Mouse (Mus musculus): ENCODE results near the gene Stmn1. TPM values are rescaled to one million over a fixed set of nuclear protein-coding genes. Genes with fewer than 3 reads are reported as not detected.

Stmn1 gene
- polyA plus RNA-seq, 1 experiment from 2014 or later = 896 TPM

GRCm38 (mm10) chr4:134439919-134440318, 28.2 kb upstream of the Stmn1 start:
- Histone ChIP-seq H3K27ac (ENCODE audit: low read depth, low read length) (no peak overlapping the region), H3K4me3 (ENCODE audit: low read depth, low read length) (no peak overlapping the region), H3K27me3 (replicated peaks; ENCODE audit: control insufficient read depth, insufficient read depth, low read length) (no peaks in the 10 kb centered on the region), H3K9ac (ENCODE audit: low read depth, low read length) (no peak overlapping the region), H3K4me1 (replicated peaks; ENCODE audit: control insufficient read depth, insufficient read depth, low read length) (peaks cover 9% of the 10 kb centered on the region), H3K9me3 (ENCODE audit: control insufficient read depth, low read length) (no peaks in the 10 kb centered on the region), H3K4me2 (no peak overlapping the region), H3K36me3 (ENCODE audit: control insufficient read depth, insufficient read depth, low read length) (no peaks in the 10 kb centered on the region)
- 68% methylated on average over 4 of the region's 4 CpGs for WGBS
- DNase-seq (ENCODE audit: low spot score) = no peak
- ATAC-seq (replicated peaks; ENCODE audit: low FRiP score) = no peak

GRCm38 (mm10) chr4:134442216-134442615, 25.9 kb upstream of the Stmn1 start:
- Histone ChIP-seq H3K4me3 (ENCODE audit: low read depth, low read length) (no peak overlapping the region), H3K9me3 (ENCODE audit: control insufficient read depth, low read length) (no peaks in the 10 kb centered on the region), H3K4me1 (replicated peaks; ENCODE audit: control insufficient read depth, insufficient read depth, low read length) (peaks cover 9% of the 10 kb centered on the region), H3K27ac (ENCODE audit: low read depth, low read length) (no peak overlapping the region), H3K36me3 (ENCODE audit: control insufficient read depth, insufficient read depth, low read length) (no peaks in the 10 kb centered on the region), H3K27me3 (replicated peaks; ENCODE audit: control insufficient read depth, insufficient read depth, low read length) (no peaks in the 10 kb centered on the region), H3K4me2 (no peak overlapping the region), H3K9ac (ENCODE audit: low read depth, low read length) (no peak overlapping the region)
- WGBS = 84% methylated on average over 4 of the region's 4 CpGs
- no peak for DNase-seq (ENCODE audit: low spot score)
- ATAC-seq (replicated peaks; ENCODE audit: low FRiP score) = no peak

- WGBS = 70% methylated on average over 7 of the region's 7 CpGs
- no peak overlapping the region for H3K27ac ChIP-seq (ENCODE audit: low read depth, low read length)
- DNase-seq (ENCODE audit: low spot score) = no peak
- 0 out of 2 replicates have a peak, but pooled peaks cover 3% of the 10 kb centered on the region for H3K27me3 ChIP-seq (replicated peaks; ENCODE audit: control insufficient read depth, insufficient read depth, low read length)
- H3K36me3 ChIP-seq (ENCODE audit: control insufficient read depth, insufficient read depth, low read length) = no peaks in the 10 kb centered on the region
- no peak overlapping the region for H3K9ac ChIP-seq (ENCODE audit: low read depth, low read length)
- no peak for ATAC-seq (replicated peaks; ENCODE audit: low FRiP score)
- no peaks in the 10 kb centered on the region for H3K9me3 ChIP-seq (ENCODE audit: control insufficient read depth, low read length)
- H3K4me1 ChIP-seq (replicated peaks; ENCODE audit: control insufficient read depth, insufficient read depth, low read length) = peaks cover 9% of the 10 kb centered on the region
- H3K4me3 ChIP-seq (ENCODE audit: low read depth, low read length) = no peak overlapping the region
- H3K4me2 ChIP-seq = no peak overlapping the region
Measured at GRCm38 (mm10) chr4:134443589-134443988, 24.5 kb upstream of the Stmn1 start.

- Histone ChIP-seq H3K9me3 (ENCODE audit: control insufficient read depth, low read length) (no peaks in the 10 kb centered on the region), H3K4me2 (no peak overlapping the region), H3K36me3 (ENCODE audit: control insufficient read depth, insufficient read depth, low read length) (no peaks in the 10 kb centered on the region), H3K27ac (ENCODE audit: low read depth, low read length) (no peak overlapping the region), H3K9ac (ENCODE audit: low read depth, low read length) (no peak overlapping the region), H3K4me3 (ENCODE audit: low read depth, low read length) (no peak overlapping the region), H3K4me1 (replicated peaks; ENCODE audit: control insufficient read depth, insufficient read depth, low read length) (peaks cover under 1% of the 10 kb centered on the region), H3K27me3 (replicated peaks; ENCODE audit: control insufficient read depth, insufficient read depth, low read length) (0 out of 2 replicates have a peak, but pooled peaks cover 3% of the 10 kb centered on the region)
- no peak for ATAC-seq (replicated peaks; ENCODE audit: low FRiP score)
- DNase-seq (ENCODE audit: low spot score) = no peak
- WGBS = 56% methylated on average over 7 of the region's 7 CpGs
Measured at GRCm38 (mm10) chr4:134444949-134445348, 23.2 kb upstream of the Stmn1 start.

GRCm38 (mm10) chr4:134445489-134445888, 22.6 kb upstream of the Stmn1 start:
- Histone ChIP-seq H3K27ac (ENCODE audit: low read depth, low read length) (no peak overlapping the region), H3K36me3 (ENCODE audit: control insufficient read depth, insufficient read depth, low read length) (no peaks in the 10 kb centered on the region), H3K9me3 (ENCODE audit: control insufficient read depth, low read length) (no peaks in the 10 kb centered on the region), H3K27me3 (replicated peaks; ENCODE audit: control insufficient read depth, insufficient read depth, low read length) (0 out of 2 replicates have a peak, but pooled peaks cover 3% of the 10 kb centered on the region), H3K4me3 (ENCODE audit: low read depth, low read length) (no peak overlapping the region), H3K9ac (ENCODE audit: low read depth, low read length) (no peak overlapping the region), H3K4me1 (replicated peaks; ENCODE audit: control insufficient read depth, insufficient read depth, low read length) (no peaks in the 10 kb centered on the region; the same call in 1 of the 2 replicates), H3K4me2 (no peak overlapping the region)
- no peak for DNase-seq (ENCODE audit: low spot score)
- 35% methylated on average over 1 of the region's 1 CpGs for WGBS
- no peak for ATAC-seq (replicated peaks; ENCODE audit: low FRiP score)

- H3K4me1 ChIP-seq (replicated peaks; ENCODE audit: control insufficient read depth, insufficient read depth, low read length) = peaks cover 5% of the 10 kb centered on the region
- WGBS = 41% methylated on average over 23 of the region's 23 CpGs
- peaks cover 8% of the 10 kb centered on the region; the same call in 1 of the 2 replicates for H3K27me3 ChIP-seq (replicated peaks; ENCODE audit: control insufficient read depth, insufficient read depth, low read length)
- H3K9ac ChIP-seq (ENCODE audit: low read depth, low read length) = no peak overlapping the region
- no peaks in the 10 kb centered on the region for H3K9me3 ChIP-seq (ENCODE audit: control insufficient read depth, low read length)
- no peak overlapping the region for H3K4me2 ChIP-seq
- DNase-seq (ENCODE audit: low spot score) = no peak
- H3K36me3 ChIP-seq (ENCODE audit: control insufficient read depth, insufficient read depth, low read length) = no peaks in the 10 kb centered on the region
- H3K4me3 ChIP-seq (ENCODE audit: low read depth, low read length) = no peak overlapping the region
- no peak overlapping the region for H3K27ac ChIP-seq (ENCODE audit: low read depth, low read length)
- no peak for ATAC-seq (replicated peaks; ENCODE audit: low FRiP score)
Measured at GRCm38 (mm10) chr4:134447966-134448365, 20.2 kb upstream of the Stmn1 start.

- WGBS = 50% methylated on average over 13 of the region's 13 CpGs
- H3K9me3 ChIP-seq (ENCODE audit: control insufficient read depth, low read length) = no peaks in the 10 kb centered on the region
- ATAC-seq (replicated peaks; ENCODE audit: low FRiP score) (no peak), DNase-seq (ENCODE audit: low spot score) (no peak)
- H3K4me3 ChIP-seq (ENCODE audit: low read depth, low read length) = no peak overlapping the region
- no peak overlapping the region for H3K27ac ChIP-seq (ENCODE audit: low read depth, low read length)
- peaks cover 15% of the 10 kb centered on the region for H3K27me3 ChIP-seq (replicated peaks; ENCODE audit: control insufficient read depth, insufficient read depth, low read length)
- no peaks in the 10 kb centered on the region for H3K36me3 ChIP-seq (ENCODE audit: control insufficient read depth, insufficient read depth, low read length)
- no peak overlapping the region for H3K4me2 ChIP-seq
- peaks cover 5% of the 10 kb centered on the region for H3K4me1 ChIP-seq (replicated peaks; ENCODE audit: control insufficient read depth, insufficient read depth, low read length)
- no peak overlapping the region for H3K9ac ChIP-seq (ENCODE audit: low read depth, low read length)
Measured at GRCm38 (mm10) chr4:134449595-134450391, 18.3 kb upstream of the Stmn1 start.

GRCm38 (mm10) chr4:134450392-134451195, 17.5 kb upstream of the Stmn1 start:
- no peak overlapping the region for H3K4me3 ChIP-seq (ENCODE audit: low read depth, low read length)
- peaks cover 11% of the 10 kb centered on the region for H3K4me1 ChIP-seq (replicated peaks; ENCODE audit: control insufficient read depth, insufficient read depth, low read length)
- DNase-seq (ENCODE audit: low spot score) (no peak), ATAC-seq (replicated peaks; ENCODE audit: low FRiP score) (no peak)
- H3K27ac ChIP-seq (ENCODE audit: low read depth, low read length) = no peak overlapping the region
- no peak overlapping the region for H3K9ac ChIP-seq (ENCODE audit: low read depth, low read length)
- 31% methylated on average over 20 of the region's 20 CpGs for WGBS
- no peaks in the 10 kb centered on the region for H3K36me3 ChIP-seq (ENCODE audit: control insufficient read depth, insufficient read depth, low read length)
- H3K9me3 ChIP-seq (ENCODE audit: control insufficient read depth, low read length) = no peaks in the 10 kb centered on the region
- peaks cover 15% of the 10 kb centered on the region for H3K27me3 ChIP-seq (replicated peaks; ENCODE audit: control insufficient read depth, insufficient read depth, low read length)
- peak overlapping the region; percentile 44 for H3K4me2 ChIP-seq
